Mouse (Mus musculus) C2C12 (cell line): ENCODE results near the gene Slc25a17.

Source experiments
- CTCF ChIP-seq: IDR thresholded peaks from one replicate; pipeline ENCODE4 v1.5.1; 2011; ENCODE audit not compliant: control insufficient read depth, insufficient read depth, insufficient read length
- MYOD1 ChIP-seq: IDR thresholded peaks from one replicate; pipeline ENCODE4 v1.6.1; 2011; ENCODE audit warnings: low read depth; ENCODE audit not compliant: control insufficient read depth, insufficient read length
- USF1 ChIP-seq: IDR thresholded peaks from one replicate; pipeline ENCODE4 v1.6.1; 2011; ENCODE audit warnings: low read depth, mild to moderate bottlenecking, control low read depth, moderate library complexity

- TF ChIP-seq CTCF (no peak), MYOD1 (no peak), USF1 (no peak)
These were observed 33.1 kb downstream of the Slc25a17 start for GRCm38 (mm10) chr15:81327501-81327900.
